Mouse (Mus musculus) midbrain, embryonic 12.5 days (tissue): ENCODE data around the gene Lgals9. TPM values are rescaled to one million over a fixed set of nuclear protein-coding genes. Genes with fewer than 3 reads are reported as not detected.

Source experiments
- ATAC-seq: fragments of 200-750 bp; cut with Nextera tagmentation; 2 replicates; pipeline ENCODE4 v1.8.0; 2017; ENCODE audit warnings: low read depth, moderate TSS enrichment, moderate library complexity; ENCODE audit not compliant: low FRiP score
- H3K27ac ChIP-seq: fragments of 300-500 bp; sonication (generic); replicated peaks from 2 replicates; pipeline ENCODE4 v1.5.1; 2016; ENCODE audit warnings: mild to moderate bottlenecking
- H3K27me3 ChIP-seq: fragments of 300-500 bp; sonication (generic); 2 replicates; pipeline ENCODE4 v1.6.1; 2016; ENCODE audit warnings: mild to moderate bottlenecking
- H3K36me3 ChIP-seq: fragments of 300-500 bp; sonication (generic); 2 replicates; pipeline ENCODE4 v1.6.1; 2016
- H3K4me1 ChIP-seq: fragments of 300-500 bp; sonication (generic); 2 replicates; pipeline ENCODE4 v1.6.1; 2016
- H3K4me2 ChIP-seq: fragments of 300-500 bp; sonication (generic); replicated peaks from 2 replicates; pipeline ENCODE4 v1.6.1; 2016; ENCODE audit warnings: mild to moderate bottlenecking, moderate library complexity
- H3K4me3 ChIP-seq: fragments of 300-500 bp; sonication (generic); 2 replicates; pipeline ENCODE4 v1.5.1; 2016; ENCODE audit warnings: mild to moderate bottlenecking
- H3K9ac ChIP-seq: fragments of 300-500 bp; sonication (generic); replicated peaks from 2 replicates; pipeline ENCODE4 v1.6.1; 2016; ENCODE audit warnings: mild to moderate bottlenecking, moderate library complexity
- H3K9me3 ChIP-seq: fragments of 300-500 bp; sonication (generic); 2 replicates; pipeline ENCODE4 v1.6.1; 2016; ENCODE audit warnings: mild to moderate bottlenecking
- WGBS: fragments of 180-500 bp; shearing (Covaris S2); methylation state at CpG from one replicate; pipeline ENCODE4 v1.1.7; 2016; 5-methylcytosine and 5-hydroxymethylcytosine counted together
- polyA plus RNA-seq: library from polyadenylated mRNA; unstranded; fragments of >200 nt; fragmentation: Nextera tagmentation; extraction: Ambion mirVana; gene quantifications from 2 replicates; pipeline ENCODE4 v1.2.1, GENCODE M21; 2016

Lgals9 gene
- polyA plus RNA-seq, 1 experiment from 2014 or later, result 8.2 TPM

DNA sequence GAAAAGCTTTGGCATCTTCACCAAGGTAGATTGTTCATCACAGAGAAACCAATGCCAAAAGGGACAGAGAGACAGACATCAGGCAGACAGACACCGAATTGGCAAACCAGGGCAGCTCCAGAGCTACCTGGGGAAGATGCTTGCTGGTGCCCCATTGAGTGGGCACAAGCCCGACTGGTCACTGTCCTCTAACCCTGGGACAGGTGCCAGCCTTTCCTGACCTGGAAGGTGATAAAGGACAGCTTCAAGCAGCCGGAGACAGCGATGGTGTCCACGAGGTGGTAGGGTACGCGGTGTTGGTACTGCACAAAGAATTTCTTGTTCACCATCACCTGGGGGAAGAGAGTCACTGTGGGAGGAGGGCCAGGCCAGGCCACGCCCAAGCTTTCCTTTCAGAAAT is 13.7 kb downstream of the Lgals9 start:
- H3K9ac ChIP-seq, result no peak overlapping the region
- H3K4me3 ChIP-seq, result no peak overlapping the region
- H3K4me2 ChIP-seq, result no peak overlapping the region
- peaks cover 12% of the 10 kb centered on the region; the same call in 1 of the 2 replicates for H3K4me1 ChIP-seq
- no peak overlapping the region for H3K27ac ChIP-seq
- H3K36me3 ChIP-seq, result no peaks in the 10 kb centered on the region
- H3K9me3 ChIP-seq, result no peaks in the 10 kb centered on the region
- 89% methylated on average over 8 of the region's 8 CpGs for WGBS
- no peak for ATAC-seq
- H3K27me3 ChIP-seq, result no peaks in the 10 kb centered on the region

DNA sequence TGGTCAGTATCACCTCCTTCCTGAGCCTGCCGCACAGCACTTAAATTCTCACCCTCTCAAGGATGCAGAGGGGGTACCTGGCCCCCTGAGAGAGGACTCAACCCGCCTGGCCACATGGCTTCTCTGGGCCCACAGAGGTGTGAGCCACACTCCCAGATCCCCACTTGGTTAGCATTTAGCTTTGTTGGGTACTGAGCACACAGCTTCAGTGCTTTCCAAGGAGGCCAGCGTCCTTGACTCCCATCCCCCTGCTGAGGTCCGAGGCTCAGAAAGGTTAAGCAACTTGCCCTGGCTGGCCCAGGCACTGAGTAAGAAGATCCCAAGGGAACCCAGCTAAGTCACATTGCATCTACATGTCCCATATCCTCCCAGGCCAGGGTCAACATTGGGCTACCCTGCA is 16.6 kb downstream of the Lgals9 start:
- WGBS, result 80% methylated on average over 4 of the region's 4 CpGs
- no peak for ATAC-seq
- no peaks in the 10 kb centered on the region for H3K9me3 ChIP-seq

GRCm38 (mm10) chr11:78967371-78967770 is 17.4 kb downstream of the Lgals9 start:
- 24% methylated on average over 4 of the region's 4 CpGs for WGBS
- H3K4me3 ChIP-seq, result no peak overlapping the region
- 0 out of 2 replicates have a peak, but pooled peaks cover 2% of the 10 kb centered on the region for H3K4me1 ChIP-seq
- H3K27ac ChIP-seq, result no peak overlapping the region
- ATAC-seq, result no peak
- no peak overlapping the region for H3K9ac ChIP-seq
- H3K9me3 ChIP-seq, result no peaks in the 10 kb centered on the region
- H3K36me3 ChIP-seq, result no peaks in the 10 kb centered on the region
- H3K4me2 ChIP-seq, result no peak overlapping the region
- no peaks in the 10 kb centered on the region for H3K27me3 ChIP-seq

More for the DNA sequence above, 16.6 kb downstream of the Lgals9 start:
- Histone ChIP-seq H3K4me2 (no peak overlapping the region), H3K27ac (no peak overlapping the region), H3K4me1 (peaks cover 10% of the 10 kb centered on the region; the same call in 1 of the 2 replicates), H3K36me3 (no peaks in the 10 kb centered on the region), H3K4me3 (no peak overlapping the region), H3K27me3 (no peaks in the 10 kb centered on the region), H3K9ac (no peak overlapping the region)

DNA sequence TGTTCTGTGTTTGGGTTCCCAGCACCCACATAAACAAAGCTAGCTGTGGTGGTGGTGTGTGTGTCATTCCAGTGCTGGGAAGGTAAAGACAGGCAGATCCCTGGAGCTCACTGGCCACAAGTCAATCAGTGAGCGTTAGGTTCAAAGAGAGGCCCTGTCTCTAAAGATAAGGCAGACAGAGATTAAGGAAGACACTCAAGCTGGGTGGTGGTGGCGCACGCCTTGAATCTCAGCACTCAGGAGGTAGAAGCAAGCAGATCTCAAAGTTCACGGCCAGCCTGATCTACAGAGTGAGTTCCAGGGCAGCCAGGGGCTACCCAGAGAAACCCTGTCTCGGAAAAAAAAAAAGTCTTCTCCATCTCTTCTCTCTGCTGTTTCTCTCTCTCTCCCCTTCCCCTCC is 23.5 kb downstream of the Lgals9 start:
- H3K4me1 ChIP-seq, result no peaks in the 10 kb centered on the region
- no peak overlapping the region for H3K27ac ChIP-seq
- no peak overlapping the region for H3K4me3 ChIP-seq
- 0 out of 2 replicates have a peak, but pooled peaks cover 4% of the 10 kb centered on the region for H3K27me3 ChIP-seq
- H3K9ac ChIP-seq, result no peak overlapping the region
- 71% methylated on average over 5 of the region's 5 CpGs for WGBS
- H3K4me2 ChIP-seq, result no peak overlapping the region
- H3K36me3 ChIP-seq, result no peaks in the 10 kb centered on the region
- H3K9me3 ChIP-seq, result no peaks in the 10 kb centered on the region
- ATAC-seq, result no peak

DNA sequence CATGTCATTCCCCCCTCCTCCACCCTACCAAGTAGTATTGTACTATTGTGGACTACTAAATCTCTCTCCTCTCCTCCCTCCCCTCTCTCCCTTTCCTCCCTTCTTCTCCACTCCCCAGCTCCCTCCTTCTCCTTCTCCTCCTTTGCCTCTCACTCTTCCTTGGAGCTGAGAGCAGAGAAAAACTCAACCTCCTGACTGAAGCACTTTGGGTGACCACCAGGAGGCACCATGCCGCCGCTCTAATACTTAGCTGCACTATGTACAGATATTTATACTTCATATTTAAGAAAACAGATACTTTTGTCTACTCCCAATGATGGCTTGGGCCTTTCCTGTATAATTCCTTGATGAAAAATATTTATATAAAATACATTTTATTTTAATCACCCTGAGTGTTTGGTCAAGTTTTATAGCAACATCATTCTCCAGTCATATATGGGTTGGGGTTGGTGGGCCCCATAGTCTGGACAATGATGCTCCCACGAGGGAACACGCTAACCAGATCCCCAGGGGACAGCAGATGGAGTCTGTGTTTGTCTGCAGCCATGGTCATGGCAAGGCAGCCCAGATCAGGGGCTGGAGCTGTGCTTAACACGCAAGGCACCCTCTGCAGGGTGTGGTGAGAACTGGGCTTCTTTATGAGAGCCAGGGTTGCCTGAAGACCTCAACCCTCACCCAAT is 24.8 kb downstream of the Lgals9 start:
- H3K27me3 ChIP-seq, result 0 out of 2 replicates have a peak, but pooled peaks cover 4% of the 10 kb centered on the region
- no peak overlapping the region for H3K27ac ChIP-seq
- no peaks in the 10 kb centered on the region for H3K4me1 ChIP-seq
- H3K4me2 ChIP-seq, result no peak overlapping the region
- no peak for ATAC-seq
- H3K36me3 ChIP-seq, result no peaks in the 10 kb centered on the region
- no peak overlapping the region for H3K9ac ChIP-seq
- no peak overlapping the region for H3K4me3 ChIP-seq
- H3K9me3 ChIP-seq, result no peaks in the 10 kb centered on the region
- WGBS, result 65% methylated on average over 5 of the region's 5 CpGs

- H3K4me3 ChIP-seq, result no peak overlapping the region
- 0 out of 2 replicates have a peak, but pooled peaks cover 4% of the 10 kb centered on the region for H3K27me3 ChIP-seq
- no peak overlapping the region for H3K27ac ChIP-seq
- no peak overlapping the region for H3K4me2 ChIP-seq
- WGBS, result 82% methylated on average over 8 of the region's 8 CpGs
- H3K36me3 ChIP-seq, result no peaks in the 10 kb centered on the region
- H3K4me1 ChIP-seq, result no peaks in the 10 kb centered on the region
- H3K9ac ChIP-seq, result no peak overlapping the region
- ATAC-seq, result no peak
- no peaks in the 10 kb centered on the region for H3K9me3 ChIP-seq
Observed at GRCm38 (mm10) chr11:78959367-78959766, 25.4 kb downstream of the Lgals9 start.

DNA sequence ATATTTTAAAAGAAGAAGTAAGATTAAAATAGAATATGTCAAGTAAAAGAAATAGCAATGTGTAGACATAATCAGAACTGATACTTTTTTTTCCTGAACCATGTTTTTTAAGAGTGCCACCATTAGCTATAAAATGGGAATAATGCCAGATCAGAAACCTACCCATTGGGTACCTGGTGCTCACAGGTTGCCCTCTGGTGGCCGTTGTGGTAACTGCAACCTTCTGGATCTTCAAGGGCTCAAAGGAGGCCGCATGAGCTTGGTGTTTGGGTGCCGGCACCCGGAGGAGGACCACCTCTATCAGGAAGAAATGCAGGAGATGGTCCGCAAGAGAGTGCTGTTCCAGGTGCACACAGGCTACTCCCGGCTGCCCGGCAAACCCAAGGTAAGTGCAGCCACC is 28.5 kb downstream of the Lgals9 start:
- WGBS, result 11% methylated on average over 7 of the region's 7 CpGs

GRCm38 (mm10) chr11:78952467-78952866 is 32.3 kb downstream of the Lgals9 start:
- Histone ChIP-seq H3K4me2 (peak overlapping the region; percentile 23), H3K9ac (no peak overlapping the region), H3K9me3 (no peaks in the 10 kb centered on the region), H3K27ac (no peak overlapping the region), H3K36me3 (no peaks in the 10 kb centered on the region), H3K4me3 (no peak overlapping the region), H3K27me3 (peaks cover 27% of the 10 kb centered on the region), H3K4me1 (peaks cover 4% of the 10 kb centered on the region; the same call in 1 of the 2 replicates)
- 10% methylated on average over 17 of the region's 17 CpGs for WGBS
- no peak for ATAC-seq

More for the DNA sequence above, 28.5 kb downstream of the Lgals9 start:
- Histone ChIP-seq H3K36me3 (no peaks in the 10 kb centered on the region), H3K27me3 (peaks cover 27% of the 10 kb centered on the region), H3K9ac (no peak overlapping the region), H3K27ac (no peak overlapping the region), H3K9me3 (no peaks in the 10 kb centered on the region), H3K4me1 (peaks cover 4% of the 10 kb centered on the region; the same call in 1 of the 2 replicates), H3K4me3 (no peak overlapping the region), H3K4me2 (no peak overlapping the region)
- no peak for ATAC-seq

GRCm38 (mm10) chr11:78950365-78950764 is 34.4 kb downstream of the Lgals9 start:
- no peak overlapping the region for H3K4me3 ChIP-seq
- no peak overlapping the region for H3K27ac ChIP-seq
- H3K9me3 ChIP-seq, result no peaks in the 10 kb centered on the region
- no peak overlapping the region for H3K4me2 ChIP-seq
- 95% methylated on average over 8 of the region's 8 CpGs for WGBS
- H3K9ac ChIP-seq, result no peak overlapping the region
- H3K27me3 ChIP-seq, result peaks cover 23% of the 10 kb centered on the region
- ATAC-seq, result no peak
- peaks cover 4% of the 10 kb centered on the region; the same call in 1 of the 2 replicates for H3K4me1 ChIP-seq
- no peaks in the 10 kb centered on the region for H3K36me3 ChIP-seq

DNA sequence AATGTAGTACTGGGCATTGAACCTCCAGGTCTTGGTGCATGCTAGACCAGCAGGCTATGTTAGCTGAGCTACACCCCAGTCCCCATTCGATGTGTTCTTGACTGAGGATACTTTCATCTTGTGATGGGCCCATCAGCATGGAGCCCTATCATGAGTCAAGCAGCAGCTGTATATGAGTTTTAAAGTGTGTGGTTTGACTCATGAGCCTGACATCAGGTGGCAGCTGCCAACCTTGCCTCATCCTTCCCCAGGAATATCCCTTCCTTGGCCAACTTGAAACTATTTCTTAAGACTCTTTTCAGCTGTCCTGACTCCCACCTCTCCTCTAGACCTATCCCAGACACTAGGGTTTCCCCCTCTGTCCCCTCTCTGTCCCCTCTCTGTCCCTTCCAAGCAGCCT is 41.7 kb downstream of the Lgals9 start:
- Histone ChIP-seq H3K4me1 (no peaks in the 10 kb centered on the region), H3K27me3 (no peaks in the 10 kb centered on the region), H3K36me3 (no peaks in the 10 kb centered on the region), H3K27ac (no peak overlapping the region), H3K9ac (no peak overlapping the region), H3K4me3 (no peak overlapping the region), H3K4me2 (no peak overlapping the region), H3K9me3 (no peaks in the 10 kb centered on the region)
- 91% methylated on average over 1 of the region's 1 CpGs for WGBS
- ATAC-seq, result no peak

- no peaks in the 10 kb centered on the region for H3K36me3 ChIP-seq
- no peaks in the 10 kb centered on the region for H3K27me3 ChIP-seq
- no peak overlapping the region for H3K4me2 ChIP-seq
- H3K4me3 ChIP-seq, result no peak overlapping the region
- no peak overlapping the region for H3K9ac ChIP-seq
- ATAC-seq, result no peak
- H3K27ac ChIP-seq, result no peak overlapping the region
- WGBS, result 84% methylated on average over 6 of the region's 6 CpGs
- H3K4me1 ChIP-seq, result no peaks in the 10 kb centered on the region
- H3K9me3 ChIP-seq, result no peaks in the 10 kb centered on the region
Observed at GRCm38 (mm10) chr11:78935178-78935577, 49.6 kb downstream of the Lgals9 start.

DNA sequence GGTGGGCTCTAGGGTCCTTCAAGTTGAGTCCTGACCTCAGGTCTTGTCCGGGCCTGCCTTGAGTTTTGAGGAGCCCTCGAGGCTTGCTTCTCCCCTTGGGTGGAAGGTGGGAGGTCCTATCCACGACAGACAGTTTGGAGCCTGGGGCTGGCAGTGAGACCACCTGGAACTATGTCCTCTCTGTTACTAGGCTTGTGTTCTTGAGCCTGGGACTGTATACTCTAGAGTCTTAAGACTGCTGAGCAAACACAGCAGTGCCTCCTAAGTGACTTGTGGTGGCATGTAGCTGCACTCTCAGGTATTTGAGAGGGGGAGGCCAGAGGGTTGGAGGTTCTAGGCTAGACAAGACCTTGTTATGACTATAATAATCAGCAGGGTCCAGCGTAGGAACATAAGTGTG is 50.0 kb downstream of the Lgals9 start:
- Histone ChIP-seq H3K9me3 (no peaks in the 10 kb centered on the region), H3K4me1 (no peaks in the 10 kb centered on the region), H3K27ac (no peak overlapping the region), H3K9ac (no peak overlapping the region), H3K4me3 (no peak overlapping the region), H3K36me3 (no peaks in the 10 kb centered on the region), H3K27me3 (no peaks in the 10 kb centered on the region), H3K4me2 (no peak overlapping the region)
- ATAC-seq, result no peak
- 88% methylated on average over 4 of the region's 4 CpGs for WGBS

DNA sequence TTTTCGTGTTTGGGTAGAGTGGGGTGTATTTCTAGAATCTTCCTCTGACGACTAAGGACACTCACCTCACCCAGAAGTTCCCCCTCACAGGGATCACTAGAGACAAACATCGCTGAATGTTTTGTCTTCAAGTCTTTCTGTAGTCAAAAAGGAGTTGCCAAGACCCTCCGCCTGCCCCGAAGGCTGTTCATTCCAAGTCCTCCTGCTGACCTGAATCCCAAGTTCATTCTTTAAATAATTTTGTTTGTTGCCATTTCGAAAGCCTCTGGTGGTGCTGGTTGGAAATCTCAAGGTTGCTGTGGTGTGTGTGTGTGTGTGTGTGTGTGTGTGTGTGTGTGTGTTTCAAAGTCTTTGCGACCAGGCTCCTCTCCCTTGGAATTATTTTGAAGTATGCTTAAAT is 50.4 kb downstream of the Lgals9 start:
- no peak for ATAC-seq

More for the DNA sequence above, 50.4 kb downstream of the Lgals9 start:
- H3K9ac ChIP-seq, result no peak overlapping the region
- 83% methylated on average over 7 of the region's 7 CpGs for WGBS
- H3K27me3 ChIP-seq, result no peaks in the 10 kb centered on the region
- H3K4me2 ChIP-seq, result no peak overlapping the region
- H3K4me3 ChIP-seq, result no peak overlapping the region
- H3K4me1 ChIP-seq, result no peaks in the 10 kb centered on the region
- no peaks in the 10 kb centered on the region for H3K36me3 ChIP-seq
- H3K27ac ChIP-seq, result no peak overlapping the region
- H3K9me3 ChIP-seq, result no peaks in the 10 kb centered on the region
